Mouse (Mus musculus) hindbrain, embryonic 15.5 days (tissue): ENCODE data around the gene Gm44805. TPM values are rescaled to one million over a fixed set of nuclear protein-coding genes. Genes with fewer than 3 reads are reported as not detected.

Experiments used
- ATAC-seq: fragments of 200-750 bp; cut with Nextera tagmentation; 2 replicates; pipeline ENCODE4 v1.8.0; 2017; ENCODE audit warnings: low read depth, moderate number of reproducible peaks, moderate TSS enrichment; ENCODE audit not compliant: low FRiP score
- H3K27ac ChIP-seq: fragments of 300-500 bp; sonication (generic); replicated peaks from 2 replicates; pipeline ENCODE4 v1.5.1; 2015; ENCODE audit warnings: mild to moderate bottlenecking, inconsistent platforms
- H3K27me3 ChIP-seq: fragments of 300-500 bp; sonication (generic); 2 replicates; pipeline ENCODE4 v1.6.1; 2015; ENCODE audit warnings: control low read depth, inconsistent platforms
- H3K36me3 ChIP-seq: fragments of 300-500 bp; sonication (generic); 2 replicates; pipeline ENCODE4 v1.6.1; 2015; ENCODE audit warnings: control low read depth, inconsistent platforms
- H3K4me1 ChIP-seq: fragments of 300-500 bp; sonication (generic); replicated peaks from 2 replicates; pipeline ENCODE4 v1.6.1; 2015; ENCODE audit warnings: control low read depth, inconsistent platforms
- H3K4me2 ChIP-seq: fragments of 300-500 bp; sonication (generic); 2 replicates; pipeline ENCODE4 v1.6.1; 2015; ENCODE audit warnings: moderate library complexity, mild to moderate bottlenecking, inconsistent platforms
- H3K4me3 ChIP-seq: fragments of 300-500 bp; sonication (generic); 2 replicates; pipeline ENCODE4 v1.5.1; 2015; ENCODE audit warnings: mild to moderate bottlenecking, inconsistent platforms
- H3K9ac ChIP-seq: fragments of 300-500 bp; sonication (generic); 2 replicates; pipeline ENCODE4 v1.6.1; 2015; ENCODE audit warnings: inconsistent platforms
- H3K9me3 ChIP-seq: fragments of 300-500 bp; sonication (generic); 2 replicates; pipeline ENCODE4 v1.6.1; 2016; ENCODE audit warnings: control low read depth, inconsistent platforms
- WGBS: fragments of 180-500 bp; shearing (Covaris S2); methylation state at CpG from one replicate; pipeline ENCODE4 v1.1.7; 2015; 5-methylcytosine and 5-hydroxymethylcytosine counted together
- polyA plus RNA-seq: library from polyadenylated mRNA; unstranded; fragments of >200 nt; fragmentation: Nextera tagmentation; extraction: Ambion mirVana; gene quantifications from 2 replicates; pipeline ENCODE4 v1.2.1, GENCODE M21; 2015

Gm44805 gene
- polyA plus RNA-seq, 1 experiment from 2014 or later = not detected

- Histone ChIP-seq H3K4me2 (peak overlapping the region; percentile 58), H3K36me3 (no peaks in the 10 kb centered on the region; the same call in 1 of the 2 replicates), H3K9me3 (no peaks in the 10 kb centered on the region), H3K27ac (peak overlapping the region; percentile 54), H3K4me3 (peak overlapping the region; percentile 34), H3K9ac (peak overlapping the region; percentile 30), H3K4me1 (peaks cover 18% of the 10 kb centered on the region), H3K27me3 (no peaks in the 10 kb centered on the region)
- ATAC-seq = no peak
- WGBS = 3% methylated on average over 28 of the region's 28 CpGs
Observed at GRCm38 (mm10) chr7:19697949-19698906, 17.0 kb upstream of the Gm44805 start.

GRCm38 (mm10) chr7:19696336-19696873, 15.2 kb upstream of the Gm44805 start:
- Histone ChIP-seq H3K4me1 (peaks cover 18% of the 10 kb centered on the region), H3K9me3 (no peaks in the 10 kb centered on the region), H3K9ac (no peak overlapping the region), H3K4me3 (no peak overlapping the region), H3K27ac (no peak overlapping the region), H3K36me3 (no peaks in the 10 kb centered on the region), H3K4me2 (no peak overlapping the region), H3K27me3 (no peaks in the 10 kb centered on the region)
- 95% methylated on average over 34 of the region's 34 CpGs for WGBS
- no peak for ATAC-seq

- no peak for ATAC-seq
- 92% methylated on average over 6 of the region's 6 CpGs for WGBS
Observed at GRCm38 (mm10) chr7:19695881-19696280, 14.7 kb upstream of the Gm44805 start.

GRCm38 (mm10) chr7:19695213-19695594, 14.0 kb upstream of the Gm44805 start:
- H3K4me3 ChIP-seq = no peak overlapping the region
- ATAC-seq = no peak
- whole genome bisulfite sequencing = 53% methylated on average over 8 of the region's 8 CpGs
- no peaks in the 10 kb centered on the region for H3K36me3 ChIP-seq
- H3K9me3 ChIP-seq = no peaks in the 10 kb centered on the region
- no peaks in the 10 kb centered on the region for H3K27me3 ChIP-seq
- no peak overlapping the region for H3K4me2 ChIP-seq
- no peak overlapping the region for H3K27ac ChIP-seq
- H3K9ac ChIP-seq = no peak overlapping the region
- peaks cover 18% of the 10 kb centered on the region for H3K4me1 ChIP-seq

More at GRCm38 (mm10) chr7:19695881-19696280, 14.7 kb upstream of the Gm44805 start:
- no peak overlapping the region for H3K4me3 ChIP-seq
- no peaks in the 10 kb centered on the region for H3K9me3 ChIP-seq
- H3K27ac ChIP-seq = no peak overlapping the region
- H3K4me1 ChIP-seq = peaks cover 18% of the 10 kb centered on the region
- H3K4me2 ChIP-seq = no peak overlapping the region
- no peak overlapping the region for H3K9ac ChIP-seq
- H3K27me3 ChIP-seq = no peaks in the 10 kb centered on the region
- H3K36me3 ChIP-seq = no peaks in the 10 kb centered on the region

GRCm38 (mm10) chr7:19694336-19695212, 13.4 kb upstream of the Gm44805 start:
- H3K27ac ChIP-seq = no peak overlapping the region

GRCm38 (mm10) chr7:19693421-19693820, 12.2 kb upstream of the Gm44805 start:
- H3K4me1 ChIP-seq = peaks cover 6% of the 10 kb centered on the region
- ATAC-seq = peak; percentile 60
- no peaks in the 10 kb centered on the region for H3K9me3 ChIP-seq
- H3K4me2 ChIP-seq = no peak overlapping the region
- H3K27me3 ChIP-seq = no peaks in the 10 kb centered on the region
- H3K9ac ChIP-seq = no peak overlapping the region
- H3K36me3 ChIP-seq = no peaks in the 10 kb centered on the region
- peak overlapping the region; percentile 16; the same call in 1 of the 2 replicates for H3K27ac ChIP-seq
- 21% methylated on average over 10 of the region's 10 CpGs for WGBS
- H3K4me3 ChIP-seq = no peak overlapping the region

More at GRCm38 (mm10) chr7:19694336-19695212, 13.4 kb upstream of the Gm44805 start:
- H3K4me1 ChIP-seq = peaks cover 17% of the 10 kb centered on the region
- no peak for ATAC-seq
- whole genome bisulfite sequencing = 87% methylated on average over 10 of the region's 10 CpGs
- no peak overlapping the region for H3K4me3 ChIP-seq
- no peaks in the 10 kb centered on the region for H3K9me3 ChIP-seq
- H3K4me2 ChIP-seq = no peak overlapping the region
- no peak overlapping the region for H3K9ac ChIP-seq
- no peaks in the 10 kb centered on the region for H3K27me3 ChIP-seq
- no peaks in the 10 kb centered on the region for H3K36me3 ChIP-seq

- peak within 1 kb of the TSS; percentile 16; the same call in 1 of the 2 replicates for H3K27ac ChIP-seq
Observed at GRCm38 (mm10) chr7:19691873-19692865, 10.9 kb upstream of the Gm44805 start, which contains the start of gene Apoc1. Gene Apoc1, minus strand, starts transcription at chr7:19692660.

GRCm38 (mm10) chr7:19691434-19691833, 10.2 kb upstream of the Gm44805 start:
- no peak for ATAC-seq
- WGBS = 80% methylated on average over 6 of the region's 6 CpGs
- H3K4me2 ChIP-seq = no peak overlapping the region
- H3K9ac ChIP-seq = no peak overlapping the region
- H3K9me3 ChIP-seq = no peaks in the 10 kb centered on the region
- H3K4me1 ChIP-seq = no peaks in the 10 kb centered on the region
- no peak overlapping the region for H3K4me3 ChIP-seq
- H3K27ac ChIP-seq = no peak overlapping the region
- H3K36me3 ChIP-seq = no peaks in the 10 kb centered on the region
- H3K27me3 ChIP-seq = no peaks in the 10 kb centered on the region

More at GRCm38 (mm10) chr7:19691873-19692865, 10.9 kb upstream of the Gm44805 start, which contains the start of gene Apoc1:
- ATAC-seq = no peak
- H3K9me3 ChIP-seq = no peaks in the 10 kb centered on the region
- H3K36me3 ChIP-seq = no peaks in the 10 kb centered on the region
- H3K4me3 ChIP-seq = no peak within 1 kb of the TSS
- 54% methylated on average over 28 of the region's 28 CpGs for WGBS
- no peak within 1 kb of the TSS for H3K4me2 ChIP-seq
- no peak within 1 kb of the TSS for H3K9ac ChIP-seq
- H3K4me1 ChIP-seq = no peaks in the 10 kb centered on the region
- no peaks in the 10 kb centered on the region for H3K27me3 ChIP-seq

- Histone ChIP-seq H3K4me3 (no peak overlapping the region), H3K27ac (no peak overlapping the region), H3K4me1 (no peaks in the 10 kb centered on the region), H3K27me3 (no peaks in the 10 kb centered on the region), H3K9ac (no peak overlapping the region), H3K36me3 (no peaks in the 10 kb centered on the region), H3K9me3 (no peaks in the 10 kb centered on the region), H3K4me2 (no peak overlapping the region)
- 91% methylated on average over 4 of the region's 4 CpGs for WGBS
- no peak for ATAC-seq
Observed at GRCm38 (mm10) chr7:19690845-19691244, 9.6 kb upstream of the Gm44805 start.

GRCm38 (mm10) chr7:19688611-19689010, 7.4 kb upstream of the Gm44805 start:
- Histone ChIP-seq H3K4me3 (no peak overlapping the region), H3K4me2 (no peak overlapping the region), H3K9me3 (no peaks in the 10 kb centered on the region), H3K27me3 (no peaks in the 10 kb centered on the region), H3K27ac (no peak overlapping the region), H3K36me3 (no peaks in the 10 kb centered on the region), H3K9ac (no peak overlapping the region), H3K4me1 (no peaks in the 10 kb centered on the region)
- ATAC-seq = no peak
- WGBS = 100% methylated on average over 2 of the region's 2 CpGs

GRCm38 (mm10) chr7:19688101-19688500, 6.9 kb upstream of the Gm44805 start:
- Histone ChIP-seq H3K36me3 (no peaks in the 10 kb centered on the region), H3K4me2 (no peak overlapping the region), H3K27me3 (no peaks in the 10 kb centered on the region), H3K9me3 (no peaks in the 10 kb centered on the region), H3K4me1 (no peaks in the 10 kb centered on the region), H3K4me3 (no peak overlapping the region), H3K27ac (no peak overlapping the region), H3K9ac (no peak overlapping the region)
- WGBS = 92% methylated on average over 10 of the region's 10 CpGs
- ATAC-seq = no peak
